Mouse (Mus musculus): ENCODE measurements around the gene Rad18.

GRCm38 (mm10) chr6:112720409-112721080 is 24.1 kb upstream of the Rad18 start:
- TF ChIP-seq POLR2A (IDR thresholded peaks at IDR 0.05; ENCODE audit: low read depth, low read length) = no peak
- TF ChIP-seq CTCF (IDR thresholded peaks at IDR 0.05; ENCODE audit: extremely low read depth, insufficient read length, insufficient replicate concordance, low read depth, low read length) = no peak

All from small intestine, adult 2 months (tissue).